Mouse (Mus musculus) mouse trophoblast stem cell (cell line): ENCODE results near the gene D630039A03Rik.

Experiments used
- in situ Hi-C, 2 experiments: fragments of 300-500 bp; cut with MseI, MboI; formaldehyde crosslinking; loops; 2 replicates in 1 of 2; 3 replicates in 1 of 2; pipeline ENCODE4 v1.15.1; 2025

The D630039A03Rik gene

GRCm38 (mm10) chr4:57888978-57889377, 27.1 kb downstream of the D630039A03Rik start:
- in situ Hi-C loops = loop anchor here (5.0 to 10.0 kb wide), 2 partner anchors 214 to 217 kb away; no protein-coding TSS in a partner anchor

- in situ Hi-C loops = loop anchor here (5.0 to 10.0 kb wide), 2 partner anchors 213 to 216 kb away; no protein-coding TSS in a partner anchor
Observed at GRCm38 (mm10) chr4:57888246-57888645, 27.9 kb downstream of the D630039A03Rik start.

- in situ Hi-C loops = loop anchor here (5.0 to 10.0 kb wide), 2 partner anchors 212 to 215 kb away; no protein-coding TSS in a partner anchor
Observed at GRCm38 (mm10) chr4:57886888-57887230, 29.2 kb downstream of the D630039A03Rik start.

- in situ Hi-C loops = loop anchor here (5.0 to 10.0 kb wide), 2 partner anchors 211 to 214 kb away; no protein-coding TSS in a partner anchor
Observed at GRCm38 (mm10) chr4:57886066-57886887, 29.8 kb downstream of the D630039A03Rik start.

GRCm38 (mm10) chr4:57885186-57885585, 30.9 kb downstream of the D630039A03Rik start:
- in situ Hi-C loops = loop anchor here (5.0 to 10.0 kb wide), 2 partner anchors 210 to 213 kb away; no protein-coding TSS in a partner anchor

GRCm38 (mm10) chr4:57884511-57884910, 31.6 kb downstream of the D630039A03Rik start:
- in situ Hi-C loops = loop anchor here in 1 of 2 experiments (10.0 kb wide), 1 partner anchor 210 kb away; no protein-coding TSS in a partner anchor

GRCm38 (mm10) chr4:57883520-57884421, 32.3 kb downstream of the D630039A03Rik start:
- in situ Hi-C loops = loop anchor here in 1 of 2 experiments (10.0 kb wide), 1 partner anchor 209 kb away; no protein-coding TSS in a partner anchor

- in situ Hi-C loops = loop anchor here in 1 of 2 experiments (10.0 kb wide), 1 partner anchor 205 kb away; no protein-coding TSS in a partner anchor
Observed at GRCm38 (mm10) chr4:57879804-57880357, 36.2 kb downstream of the D630039A03Rik start.

GRCm38 (mm10) chr4:57879137-57879536, 37.0 kb downstream of the D630039A03Rik start:
- in situ Hi-C loops = no loop called here

GRCm38 (mm10) chr4:57867454-57867853, 48.6 kb downstream of the D630039A03Rik start:
- in situ Hi-C loops = no loop called here

- in situ Hi-C loops = no loop called here
Observed at GRCm38 (mm10) chr4:57866990-57867389, 49.1 kb downstream of the D630039A03Rik start.

- in situ Hi-C loops = no loop called here
Observed at GRCm38 (mm10) chr4:57866088-57866487, 50.0 kb downstream of the D630039A03Rik start.

GRCm38 (mm10) chr4:57862269-57862986, 53.7 kb downstream of the D630039A03Rik start:
- in situ Hi-C loops = no loop called here

GRCm38 (mm10) chr4:57861856-57862255, 54.2 kb downstream of the D630039A03Rik start:
- in situ Hi-C loops = no loop called here

GRCm38 (mm10) chr4:57861166-57861565, 54.9 kb downstream of the D630039A03Rik start:
- in situ Hi-C loops = no loop called here

GRCm38 (mm10) chr4:57860204-57860611, 55.9 kb downstream of the D630039A03Rik start:
- in situ Hi-C loops = no loop called here
